8 mouse cellular contexts compared by ENCODE assay signal in genomic region chr2:132944711-132945325, GRCm38 (mm10). TPM values are rescaled to one million over a fixed set of nuclear protein-coding genes. Genes with fewer than 3 reads are reported as not detected.
A peak's percentile ranks its signal among the peaks of the same experiment; 100 is the strongest.
DNase-seq lines count a peak whose midpoint lies in the region; ATAC-seq and TF ChIP-seq lines count a peak whose summit lies in the region.

No protein-coding gene starts in this region.

- WGBS in heart, embryonic 11.5 days (ENCODE audit: insufficient replicate concordance) = 5% methylated on average over 24 of the region's 24 CpGs
- WGBS in hindbrain, embryonic 10.5 days = 6% methylated on average over 24 of the region's 24 CpGs
- WGBS in liver, postnatal 0 days (ENCODE audit: insufficient replicate concordance) = 6% methylated on average over 24 of the region's 24 CpGs

- H3K4me1 ChIP-seq in heart, embryonic 11.5 days (ENCODE audit: control insufficient read depth, insufficient read depth, low read length) = peaks cover 7% of the 10 kb centered on the region; the same call in 1 of the 2 replicates
- H3K4me1 ChIP-seq in hindbrain, embryonic 10.5 days (replicated peaks) = peaks cover 14% of the 10 kb centered on the region
- no peaks in the 10 kb centered on the region for H3K4me1 ChIP-seq in liver, postnatal 0 days (ENCODE audit: insufficient read depth)

- H3K27me3 ChIP-seq in heart, embryonic 11.5 days (ENCODE audit: control insufficient read depth, insufficient read depth, low read length) = peaks cover 38% of the 10 kb centered on the region
- H3K27me3 ChIP-seq in hindbrain, embryonic 10.5 days (ENCODE audit: insufficient read depth, poor library complexity, severe bottlenecking) = peaks cover 56% of the 10 kb centered on the region
- peaks cover 46% of the 10 kb centered on the region for H3K27me3 ChIP-seq in liver, postnatal 0 days (ENCODE audit: insufficient read depth, low read length)

- no peak for DNase-seq in heart, postnatal 25 days (ENCODE audit: low spot score)
- peak; percentile 28 for DNase-seq in R1 (ENCODE audit: low read depth, low spot score)
- DNase-seq in hindbrain, embryonic 10.5 days (ENCODE audit: low spot score) = peak; percentile 17
- no peak for DNase-seq in liver, postnatal 0 days
- DNase-seq in spleen, postnatal 36 days (ENCODE audit: low spot score in 2 of 2) = no peak
- DNase-seq in adrenal gland, postnatal 10 days = no peak
- DNase-seq in thymus, adult 18-20 months = no peak

- H3K4me2 ChIP-seq in heart, embryonic 11.5 days = peak overlapping the region; percentile 81
- peak overlapping the region; percentile 51 for H3K4me2 ChIP-seq in liver, postnatal 0 days (ENCODE audit: low read depth, low read length)

- no peak for TF ChIP-seq CTCF in liver, postnatal 0 days (IDR thresholded peaks at IDR 0.05; ENCODE audit: low read depth)

- ATAC-seq in heart, embryonic 11.5 days (replicated peaks; ENCODE audit: insufficient number of reproducible peaks, low FRiP score, low TSS enrichment) = no peak
- no peak for ATAC-seq in liver, postnatal 0 days

- H3K27ac ChIP-seq in heart, embryonic 11.5 days (ENCODE audit: low read depth, low read length) = no peak overlapping the region
- peak overlapping the region; percentile 76 for H3K27ac ChIP-seq in hindbrain, embryonic 10.5 days
- H3K27ac ChIP-seq in liver, postnatal 0 days (ENCODE audit: low read depth) = no peak overlapping the region

- H3K9me3 ChIP-seq in heart, embryonic 11.5 days (replicated peaks; ENCODE audit: control insufficient read depth, low read length) = no peaks in the 10 kb centered on the region
- H3K9me3 ChIP-seq in hindbrain, embryonic 10.5 days = no peaks in the 10 kb centered on the region
- no peaks in the 10 kb centered on the region for H3K9me3 ChIP-seq in liver, postnatal 0 days (ENCODE audit: low read length)

- no peak for TF ChIP-seq EP300 in liver, postnatal 0 days (IDR thresholded peaks at IDR 0.05; ENCODE audit: low read depth)

- no peaks in the 10 kb centered on the region for H3K36me3 ChIP-seq in heart, embryonic 11.5 days (ENCODE audit: control insufficient read depth, insufficient read depth, low read length)
- no peaks in the 10 kb centered on the region for H3K36me3 ChIP-seq in hindbrain, embryonic 10.5 days
- H3K36me3 ChIP-seq in liver, postnatal 0 days (replicated peaks; ENCODE audit: insufficient read depth, low read length) = no peaks in the 10 kb centered on the region

- intact Hi-C loops in heart, postnatal 25 days (cut with DNase I) = no loop called here

- H3K9ac ChIP-seq in heart, embryonic 11.5 days (ENCODE audit: low read depth, low read length) = no peak overlapping the region
- H3K9ac ChIP-seq in liver, postnatal 0 days (replicated peaks) = no peak overlapping the region

- H3K4me3 ChIP-seq in heart, embryonic 11.5 days (ENCODE audit: low read depth, low read length) = peak overlapping the region; percentile 48
- H3K4me3 ChIP-seq in hindbrain, embryonic 10.5 days = peak overlapping the region; percentile 54
- H3K4me3 ChIP-seq in liver, postnatal 0 days (ENCODE audit: low read depth, low read length) = peak overlapping the region; percentile 25

RNA-seq across cellular contexts. Expression of gene Fermt1, which starts 0.9 kb away (rescaled TPM):
- polyA plus RNA-seq in heart, embryonic 11.5 days (2014; fragmentation: Nextera tagmentation; extraction: Ambion mirVana) = 0.44 and 1.5 TPM in 2 replicates
- not detected for total RNA-seq in heart, postnatal 25 days (2021)
- 8.6 and 8.7 TPM in 2 replicates for polyA plus RNA-seq in hindbrain, embryonic 10.5 days (2016; fragmentation: Nextera tagmentation; extraction: Ambion mirVana)
- 0.41 and 0.43 TPM in 2 replicates for polyA plus RNA-seq in liver, postnatal 0 days (2015; fragmentation: Nextera tagmentation; extraction: Ambion mirVana)
- total RNA-seq in adrenal gland, postnatal 10 days (2021) = under 1 TPM; 0.06 to 0.09 TPM

Comparison
In these comparisons a context has a peak if more than half of its experiments do, and no peak if none do; other contexts are left out.
1. DNase-seq: peak in R1 (single experiment) and hindbrain, embryonic 10.5 days (single experiment); none in heart, postnatal 25 days (single experiment), liver, postnatal 0 days (single experiment), spleen, postnatal 36 days (0 of 2), adrenal gland, postnatal 10 days (single experiment) and thymus, adult 18-20 months (0 of 2).
2. Peak in every context shown above with its lines, with median percentiles within 50 percentile points of each other: H3K4me3 ChIP-seq.